Comparison of ENCODE assay signal across 10 mouse cellular contexts in genomic region chr2:152943568-152943967, GRCm38 (mm10). TPM values are rescaled to one million over a fixed set of nuclear protein-coding genes. Genes with fewer than 3 reads are reported as not detected.
DNase-seq lines count a peak whose midpoint lies in the region; ATAC-seq and TF ChIP-seq lines count a peak whose summit lies in the region.
"Had no signal": no experiment of that assay in that cellular context is flagged by ENCODE, and none has a peak within 500 bp of the region (broad histone marks: within the 10 kb centered on the region; RNA-seq: fewer than 3 reads in every experiment).

No protein-coding gene starts in this region.

- no peaks in the 10 kb centered on the region for H3K9me3 ChIP-seq in lung, embryonic 14.5 days (ENCODE audit: low read depth, low read length)
- no peaks in the 10 kb centered on the region for H3K9me3 ChIP-seq in intestine, embryonic 16.5 days (ENCODE audit: control insufficient read depth, low read length)
- H3K9me3 ChIP-seq in neural tube, embryonic 15.5 days (replicated peaks), result no peaks in the 10 kb centered on the region

- DNase-seq in cerebellum, postnatal 10 days, result peak; percentile 37 to 46
- DNase-seq in cerebellum, postnatal 14 days, result no peak
- DNase-seq in lung, embryonic 14.5 days, result no peak
- no peak for DNase-seq in lung, postnatal 25 days (ENCODE audit: low spot score)
- DNase-seq in thymus, postnatal 36 days, result no peak

- no peak overlapping the region for H3K27ac ChIP-seq in lung, embryonic 14.5 days (ENCODE audit: low read depth)
- H3K27ac ChIP-seq in intestine, embryonic 16.5 days (ENCODE audit: low read length), result no peak overlapping the region
- no peak overlapping the region for H3K27ac ChIP-seq in neural tube, embryonic 15.5 days (replicated peaks)

- no peak for TF ChIP-seq CTCF in lung, embryonic 14.5 days (IDR thresholded peaks at IDR 0.05; ENCODE audit: low read depth)

- 8% methylated on average over 8 of the region's 8 CpGs for WGBS in lung, embryonic 14.5 days
- 8% methylated on average over 8 of the region's 8 CpGs for WGBS in intestine, embryonic 16.5 days
- WGBS in neural tube, embryonic 15.5 days, result 9% methylated on average over 8 of the region's 8 CpGs

- H3K27me3 ChIP-seq in lung, embryonic 14.5 days (ENCODE audit: insufficient read depth, low read length), result peaks cover 69% of the 10 kb centered on the region
- H3K27me3 ChIP-seq in intestine, embryonic 16.5 days (replicated peaks; ENCODE audit: control insufficient read depth, insufficient read depth, low read length), result peaks cover 67% of the 10 kb centered on the region
- H3K27me3 ChIP-seq in neural tube, embryonic 15.5 days (replicated peaks), result peaks cover 60% of the 10 kb centered on the region

- no peaks in the 10 kb centered on the region for H3K4me1 ChIP-seq in lung, embryonic 14.5 days (ENCODE audit: insufficient read depth)
- H3K4me1 ChIP-seq in intestine, embryonic 16.5 days (ENCODE audit: control insufficient read depth, insufficient read depth, low read length), result peaks cover 5% of the 10 kb centered on the region; the same call in 1 of the 2 replicates
- peaks cover 22% of the 10 kb centered on the region for H3K4me1 ChIP-seq in neural tube, embryonic 15.5 days

- H3K4me3 ChIP-seq in lung, embryonic 14.5 days (ENCODE audit: low read depth, low read length), result peak overlapping the region; percentile 42
- peak overlapping the region; percentile 43 for H3K4me3 ChIP-seq in intestine, embryonic 16.5 days (ENCODE audit: low read length)
- H3K4me3 ChIP-seq in neural tube, embryonic 15.5 days (replicated peaks), result peak overlapping the region; percentile 45
- H3K4me3 ChIP-seq: erythroblast, embryonic 14.5 days had no signal

- H3K36me3 ChIP-seq in lung, embryonic 14.5 days (ENCODE audit: insufficient read depth), result no peaks in the 10 kb centered on the region
- H3K36me3 ChIP-seq in intestine, embryonic 16.5 days (ENCODE audit: control insufficient read depth, insufficient read depth, low read length), result no peaks in the 10 kb centered on the region
- H3K36me3 ChIP-seq in neural tube, embryonic 15.5 days, result peaks cover 2% of the 10 kb centered on the region; the same call in 1 of the 2 replicates

- H3K4me2 ChIP-seq in lung, embryonic 14.5 days, result peak overlapping the region; percentile 73
- peak overlapping the region; percentile 65; the same call in 1 of the 2 replicates for H3K4me2 ChIP-seq in intestine, embryonic 16.5 days (ENCODE audit: low read depth, low read length)
- peak overlapping the region; percentile 98 for H3K4me2 ChIP-seq in neural tube, embryonic 15.5 days

- no peak for ATAC-seq in lung, embryonic 14.5 days (ENCODE audit: insufficient read depth)
- no peak for ATAC-seq in intestine, embryonic 16.5 days
- 0 out of 2 replicates have a peak, but pooled peaks have one; percentile 26 for ATAC-seq in neural tube, embryonic 15.5 days (ENCODE audit: low FRiP score)
- no peak for ATAC-seq in megakaryocyte progenitor cell, adult 5-6 weeks (replicated peaks; ENCODE audit: poor library complexity)

- no peak overlapping the region for H3K9ac ChIP-seq in lung, embryonic 14.5 days
- no peak overlapping the region for H3K9ac ChIP-seq in intestine, embryonic 16.5 days (ENCODE audit: low read depth, low read length)
- peak overlapping the region; percentile 50 for H3K9ac ChIP-seq in neural tube, embryonic 15.5 days (replicated peaks)

RNA-seq across cellular contexts. Expression of gene Dusp15, which starts 7.9 kb away (rescaled TPM):
- polyA plus RNA-seq in lung, embryonic 14.5 days (2014; fragmentation: Nextera tagmentation; extraction: Ambion mirVana), result 0.14 TPM in 1 of 2 replicates, not detected in the other
- 0.13 and 0.27 TPM in 2 replicates for polyA plus RNA-seq in intestine, embryonic 16.5 days (2015; fragmentation: Nextera tagmentation; extraction: Ambion mirVana)
- 10.5 and 13.5 TPM in 2 replicates for polyA plus RNA-seq in neural tube, embryonic 15.5 days (2015; fragmentation: Nextera tagmentation; extraction: Ambion mirVana)
- not detected in 2 replicates for total RNA-seq in megakaryocyte progenitor cell, adult 5-6 weeks (2015)
- total RNA-seq in megakaryocyte progenitor cell, adult 5-6 weeks (2017), result not detected in 2 replicates
- polyA plus RNA-seq: erythroblast, embryonic 14.5 days had no signal

RNA-seq across cellular contexts. Expression of gene Foxs1, which starts 10.6 kb away (rescaled TPM):
- polyA plus RNA-seq in lung, embryonic 14.5 days (2014; fragmentation: Nextera tagmentation; extraction: Ambion mirVana), result 3.9 and 4.8 TPM in 2 replicates
- 2.8 and 3.7 TPM in 2 replicates for polyA plus RNA-seq in intestine, embryonic 16.5 days (2015; fragmentation: Nextera tagmentation; extraction: Ambion mirVana)
- polyA plus RNA-seq in neural tube, embryonic 15.5 days (2015; fragmentation: Nextera tagmentation; extraction: Ambion mirVana), result 4.0 and 4.3 TPM in 2 replicates
- not detected in 2 replicates for total RNA-seq in megakaryocyte progenitor cell, adult 5-6 weeks (2015)
- total RNA-seq in megakaryocyte progenitor cell, adult 5-6 weeks (2017), result not detected in 2 replicates
- polyA plus RNA-seq: erythroblast, embryonic 14.5 days had no signal

RNA-seq across cellular contexts. Expression of gene Ttll9, which starts 18.7 kb away (rescaled TPM):
- 0.20 and 0.59 TPM in 2 replicates for polyA plus RNA-seq in lung, embryonic 14.5 days (2014; fragmentation: Nextera tagmentation; extraction: Ambion mirVana)
- 0.16 and 0.18 TPM in 2 replicates for polyA plus RNA-seq in intestine, embryonic 16.5 days (2015; fragmentation: Nextera tagmentation; extraction: Ambion mirVana)
- polyA plus RNA-seq in neural tube, embryonic 15.5 days (2015; fragmentation: Nextera tagmentation; extraction: Ambion mirVana), result 8.1 and 8.7 TPM in 2 replicates
- 1.8 and 2.1 TPM in 2 replicates for total RNA-seq in megakaryocyte progenitor cell, adult 5-6 weeks (2015)
- 1.6 TPM in 2 replicates for total RNA-seq in megakaryocyte progenitor cell, adult 5-6 weeks (2017)
- polyA plus RNA-seq: erythroblast, embryonic 14.5 days had no signal

RNA-seq across cellular contexts. Expression of gene Mylk2, which starts 32.4 kb away (rescaled TPM):
- not detected in 2 replicates for polyA plus RNA-seq in lung, embryonic 14.5 days (2014; fragmentation: Nextera tagmentation; extraction: Ambion mirVana)
- 0.12 TPM in 1 of 2 replicates, not detected in the other for polyA plus RNA-seq in intestine, embryonic 16.5 days (2015; fragmentation: Nextera tagmentation; extraction: Ambion mirVana)
- polyA plus RNA-seq in neural tube, embryonic 15.5 days (2015; fragmentation: Nextera tagmentation; extraction: Ambion mirVana), result 0.08 and 0.29 TPM in 2 replicates
- total RNA-seq in megakaryocyte progenitor cell, adult 5-6 weeks (2015), result not detected in 2 replicates
- not detected in 2 replicates for total RNA-seq in megakaryocyte progenitor cell, adult 5-6 weeks (2017)
- total RNA-seq: left cerebral cortex, postnatal 10 days had no signal
- polyA plus RNA-seq: erythroblast, embryonic 14.5 days had no signal

Comparison
In these comparisons a context has a peak if more than half of its experiments do, and no peak if none do; other contexts are left out.
1. DNase-seq: peak in cerebellum, postnatal 10 days (2 of 2); none in cerebellum, postnatal 14 days (0 of 2), lung, embryonic 14.5 days (single experiment), lung, postnatal 25 days (single experiment) and thymus, postnatal 36 days (0 of 2).
2. Peak in every context shown above with its lines, with median percentiles within 50 percentile points of each other: H3K4me2 ChIP-seq and H3K4me3 ChIP-seq.